Mouse (Mus musculus): ENCODE data around the gene Klhl26. TPM values are rescaled to one million over a fixed set of nuclear protein-coding genes. Genes with fewer than 3 reads are reported as not detected.

The Klhl26 gene
- total RNA-seq, 4 experiments from 2014 or later: 39.1 to 42.8 (median 40.4) TPM

DNA sequence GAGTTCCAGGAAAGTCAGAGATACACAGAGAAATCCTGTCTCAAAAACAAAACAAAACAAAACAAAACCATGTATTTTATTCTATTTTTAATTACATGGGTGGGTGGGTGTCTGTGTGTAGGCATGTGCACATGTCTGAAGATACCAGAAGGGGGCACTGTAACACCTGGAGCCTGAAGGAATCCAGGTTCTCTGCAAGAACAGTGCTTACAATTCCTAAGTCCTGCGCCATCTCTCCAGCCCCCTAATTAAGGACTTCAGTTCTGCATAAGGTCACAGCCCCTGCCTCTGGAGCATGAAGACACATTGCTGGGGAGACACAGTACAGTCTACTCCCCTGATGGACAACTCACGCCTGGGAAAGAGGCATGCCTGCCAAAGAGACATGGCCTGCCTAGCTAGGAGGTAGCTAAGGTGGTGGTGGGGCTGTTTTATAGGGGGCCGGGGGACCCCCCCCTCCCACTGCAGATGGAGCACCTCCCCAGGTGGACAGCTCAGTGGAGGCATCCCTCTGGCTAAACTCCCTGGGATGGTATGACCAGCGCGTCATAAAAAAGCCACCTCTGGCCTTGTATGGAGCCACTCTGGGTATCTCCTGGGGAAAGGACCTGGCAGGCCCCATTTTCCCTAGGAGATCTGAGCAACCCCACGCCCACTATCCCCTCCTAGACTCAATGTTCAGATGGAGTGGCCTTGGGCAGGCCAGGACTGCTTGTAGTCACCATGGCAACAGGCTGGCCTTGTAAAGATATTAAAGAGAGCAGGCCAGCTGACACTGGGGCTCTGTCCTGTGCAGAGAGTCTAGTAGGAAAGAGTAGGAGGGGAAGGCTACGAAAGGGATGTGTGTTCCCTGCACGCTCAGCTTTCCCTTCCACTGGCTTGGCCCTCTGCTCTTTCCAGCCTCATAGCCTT, 61.0 kb downstream of the Klhl26 start:
- DNase-seq (ENCODE audit: low spot score in 2 of 2): no peak

DNA sequence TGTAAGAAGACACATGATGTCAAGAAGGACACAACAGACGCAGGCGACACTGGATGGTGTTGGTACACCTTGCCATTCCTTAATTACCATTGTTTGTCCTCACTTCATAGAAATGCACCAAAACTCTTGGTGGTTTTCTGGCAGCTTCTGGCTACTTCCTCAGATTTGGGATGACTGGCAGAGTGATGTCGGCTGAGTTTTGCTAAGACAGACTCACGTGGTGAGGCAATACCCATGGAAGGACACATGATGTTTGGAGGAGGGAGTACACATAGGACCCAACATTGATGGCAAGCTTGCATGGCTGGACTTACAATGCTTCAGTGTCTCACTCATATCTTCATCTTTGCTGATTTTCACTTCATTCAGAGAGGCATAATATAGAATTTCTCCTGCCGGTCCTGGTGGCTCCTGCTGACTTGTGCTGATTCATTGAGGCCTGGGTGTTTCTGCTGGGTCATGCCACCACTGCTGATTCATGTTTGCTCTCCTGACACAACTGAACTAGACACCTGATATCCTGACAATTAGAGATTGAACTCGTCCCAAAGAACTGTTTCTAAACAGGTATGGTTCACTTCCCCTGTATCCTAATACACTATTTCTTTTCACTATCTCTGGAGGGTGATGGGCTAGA, 62.3 kb downstream of the Klhl26 start:
- DNase-seq (ENCODE audit: low spot score in 2 of 2): no peak

DNA sequence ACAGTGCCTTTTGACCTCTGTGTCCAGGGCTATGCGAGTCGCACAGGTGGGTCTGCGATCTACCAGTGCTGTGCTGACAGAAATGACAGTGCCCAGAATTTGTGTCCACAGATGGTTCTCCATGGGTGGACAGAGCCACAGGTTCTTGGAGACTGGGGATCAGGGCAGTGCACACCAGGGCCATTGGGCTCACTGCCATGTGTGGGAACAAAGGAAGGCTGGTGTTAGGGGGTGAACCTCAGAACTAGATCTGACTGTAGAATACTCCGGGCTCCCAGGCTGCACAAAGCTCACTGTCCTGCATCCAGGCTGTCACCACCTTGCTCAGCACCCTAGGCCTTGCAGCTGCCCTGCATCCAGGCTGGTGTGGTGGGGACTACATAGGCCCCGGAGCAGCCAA, 66.5 kb downstream of the Klhl26 start:
- no peak for DNase-seq (ENCODE audit: low spot score in 2 of 2)

DNA sequence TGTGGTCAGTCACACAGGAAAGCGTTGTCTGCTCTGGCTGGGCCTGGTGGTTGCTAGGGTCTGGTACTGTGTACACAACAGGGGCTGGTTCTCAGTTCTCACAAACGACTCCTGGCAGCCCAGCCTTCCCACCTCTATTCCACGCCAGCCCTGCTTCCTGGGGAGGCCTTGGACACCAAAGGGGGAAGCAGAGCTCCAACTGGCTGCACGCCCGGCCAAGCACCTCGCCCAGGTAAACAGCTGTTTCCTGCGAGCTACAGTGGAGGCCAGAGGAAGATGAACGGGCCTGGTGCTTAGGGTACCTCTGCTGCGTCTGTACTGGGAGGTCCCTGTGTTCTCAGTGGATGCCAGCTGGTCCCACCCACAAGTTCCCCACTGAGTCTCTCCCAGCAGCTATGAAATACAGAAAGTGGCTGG, 67.3 kb downstream of the Klhl26 start:
- peak in 1 of 2 experiments; percentile 48 for DNase-seq (ENCODE audit: low spot score in 2 of 2)

DNA sequence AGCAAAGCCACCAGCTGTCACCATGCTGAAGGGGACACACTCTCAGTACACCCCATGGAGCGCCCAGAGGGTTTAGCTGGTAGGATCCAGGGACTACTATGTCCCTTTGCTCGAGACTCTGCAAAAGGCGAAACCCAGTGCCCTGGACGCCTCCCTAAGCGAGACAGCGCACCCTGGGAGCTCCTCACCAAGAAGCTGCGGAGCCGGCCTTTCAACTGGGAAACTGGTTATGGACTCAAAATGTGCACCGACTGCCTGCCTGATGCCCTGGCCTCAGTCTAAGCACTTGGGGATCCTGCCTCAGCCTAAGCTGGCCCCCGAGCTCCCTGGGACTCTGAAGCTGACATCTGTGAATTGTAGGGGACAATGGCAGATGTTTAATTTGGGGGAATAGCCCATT, 67.7 kb downstream of the Klhl26 start:
- DNase-seq (ENCODE audit: low spot score in 2 of 2): no peak

DNA sequence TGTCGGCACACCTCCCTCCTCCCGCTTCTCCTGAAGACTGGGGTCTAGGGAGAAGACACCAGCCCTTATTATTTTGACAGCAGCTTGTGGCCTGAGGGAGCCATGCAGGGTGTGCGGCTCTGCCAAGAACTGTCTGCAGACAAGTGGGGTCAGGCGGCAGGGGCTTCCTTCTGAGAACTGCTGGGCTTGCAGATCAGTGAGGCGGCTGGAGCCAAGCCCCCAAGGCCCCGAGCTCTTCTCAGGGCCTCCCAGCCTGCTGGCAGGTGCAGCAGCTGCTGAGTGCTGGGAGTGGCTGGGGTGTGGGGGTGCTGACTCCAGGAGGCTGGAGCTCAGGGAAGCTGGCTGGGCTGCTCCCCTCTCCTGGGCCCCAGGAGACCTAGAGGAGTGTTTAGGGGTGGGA, 68.5 kb downstream of the Klhl26 start:
- DNase-seq (ENCODE audit: low spot score in 2 of 2): no peak

DNA sequence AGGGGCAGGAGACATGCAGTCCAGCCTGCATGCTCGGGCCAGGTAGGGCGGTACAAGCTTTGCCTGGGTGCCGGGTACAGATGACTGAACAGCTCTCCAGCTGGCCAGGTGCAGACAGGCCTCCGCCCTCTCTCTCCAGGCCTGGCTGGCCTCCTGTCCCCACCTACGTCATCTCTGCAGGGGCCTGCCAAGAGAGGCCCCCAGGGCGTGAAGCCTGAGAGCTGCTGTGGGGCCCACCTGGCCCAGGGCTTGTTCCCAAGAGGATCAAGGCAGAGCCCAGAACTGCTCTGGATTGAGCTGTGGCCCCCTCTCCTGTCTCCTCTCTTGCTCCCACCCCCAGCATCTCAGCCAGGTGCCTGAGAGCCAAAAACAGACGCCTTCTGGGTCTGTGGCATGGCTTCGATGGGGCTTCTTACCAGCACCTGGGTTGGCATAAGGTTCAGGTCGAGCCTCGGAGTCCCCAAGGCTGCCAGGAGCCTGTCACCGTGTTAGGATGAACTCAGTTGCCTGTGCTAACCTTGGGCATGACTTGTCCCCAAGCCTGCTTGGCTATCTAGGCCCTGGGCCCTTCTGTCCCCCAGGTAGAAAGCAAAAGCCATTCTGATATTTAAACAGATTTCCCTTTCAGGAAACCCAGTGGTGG, 70.2 kb downstream of the Klhl26 start:
- DNase-seq (ENCODE audit: low spot score in 2 of 2): no peak

DNA sequence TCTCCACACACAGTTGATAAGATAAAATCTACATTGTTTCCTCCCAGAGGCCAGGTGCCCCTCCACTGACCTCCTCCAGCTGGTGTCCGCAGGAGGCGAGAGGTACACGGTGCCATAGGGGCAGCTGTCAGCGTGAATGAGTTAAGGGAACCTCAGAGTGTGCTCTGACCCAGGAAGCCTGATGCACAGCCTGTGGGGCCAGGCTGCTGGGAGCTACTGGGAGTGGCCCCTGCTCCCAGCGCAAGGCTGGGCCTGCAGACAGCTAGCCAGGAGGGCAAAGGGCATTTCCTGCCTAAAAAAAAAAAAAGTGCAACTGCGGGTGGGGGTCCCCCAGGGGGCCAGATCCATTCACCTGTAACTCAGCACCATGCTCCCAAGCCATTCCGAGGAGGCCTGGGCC, 71.6 kb downstream of the Klhl26 start:
- DNase-seq (ENCODE audit: low spot score in 2 of 2): no peak

DNA sequence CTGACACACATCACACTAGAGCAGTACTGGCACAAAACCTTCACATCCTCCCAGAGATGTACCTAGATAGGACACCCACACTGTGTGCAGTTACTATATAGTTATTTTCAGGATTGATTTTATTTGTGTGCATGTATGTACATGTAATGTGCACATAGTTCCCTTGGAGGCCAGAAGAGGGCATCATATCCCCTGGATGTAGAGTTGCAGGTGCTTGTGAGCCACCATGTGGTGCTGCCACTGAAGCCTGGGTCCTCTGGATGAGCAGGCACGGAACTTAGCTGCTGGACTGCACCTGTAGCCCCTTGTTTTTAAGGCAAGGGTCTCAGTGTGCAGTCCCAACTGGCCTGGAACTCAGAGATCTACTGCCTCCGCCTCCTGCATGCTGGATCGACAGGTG, 72.6 kb downstream of the Klhl26 start:
- DNase-seq (ENCODE audit: low spot score in 2 of 2): no peak

Other genes starting within 250 kb of the Klhl26 start
- gene Sugp2, start 242.7 kb downstream of the Klhl26 start, total RNA-seq (2022): 100 to 1,000 TPM; 102 to 121 (median 111) TPM
- gene Armc6, start 242.5 kb downstream of the Klhl26 start, total RNA-seq (2022): 10 to 100 TPM; 33.6 to 44.9 (median 40.5) TPM
- gene Homer3, start 194.1 kb downstream of the Klhl26 start, total RNA-seq (2022): 10 to 100 TPM in 1 of 4 experiments, 1 to 10 TPM in 3; 9.2 to 12.1 (median 9.8) TPM
- 10 to 100 TPM; 47.5 to 55.7 (median 51.8) TPM for gene Ddx49, start 174.5 kb downstream of the Klhl26 start, total RNA-seq (2022)
- 100 to 1,000 TPM; 123 to 154 (median 139) TPM for gene Cope, start 174.4 kb downstream of the Klhl26 start, total RNA-seq (2022)
- 10 to 100 TPM; 83.6 to 94.5 (median 88.4) TPM for gene Cers1, start 161.2 kb downstream of the Klhl26 start, total RNA-seq (2022)
- gene Gdf1, start 147.2 kb downstream of the Klhl26 start, total RNA-seq (2022): 10 to 100 TPM in 2 of 4 experiments, 1 to 10 TPM in 2; 4.2 to 13.4 (median 7.4) TPM
- gene Upf1, start 123.7 kb downstream of the Klhl26 start, total RNA-seq (2022): 10 to 100 TPM; 55.1 to 60.8 (median 59.2) TPM
- 1 to 10 TPM in 1 of 4 experiments, under 1 TPM in 3; 0.20 to 1.0 (median 0.64) TPM for gene Comp, start 103.4 kb downstream of the Klhl26 start, total RNA-seq (2022)
- gene Crtc1, start 37.4 kb downstream of the Klhl26 start, total RNA-seq (2022): 100 to 1,000 TPM; 134 to 175 (median 147) TPM
- gene Tmem59l, start 10.4 kb upstream of the Klhl26 start, total RNA-seq (2022): 100 to 1,000 TPM; 271 to 280 (median 273) TPM
- 1 to 10 TPM in 2 of 4 experiments, under 1 TPM in 2; 0.94 to 1.6 (median 1.2) TPM for gene Crlf1, start 16.2 kb upstream of the Klhl26 start, total RNA-seq (2022)
- 100 to 1,000 TPM; 103 to 117 (median 109) TPM for gene Rex1bd, start 29.8 kb upstream of the Klhl26 start, total RNA-seq (2022)
- gene Uba52, start 33.8 kb upstream of the Klhl26 start, total RNA-seq (2022): 1,000 to 10,000 TPM in 1 of 4 experiments, 100 to 1,000 TPM in 3; 847 to 1,003 (median 930) TPM
- gene Fkbp8, start 50.8 kb upstream of the Klhl26 start, total RNA-seq (2022): 100 to 1,000 TPM; 419 to 440 (median 422) TPM
- gene Kxd1, start 51.0 kb upstream of the Klhl26 start, total RNA-seq (2022): 10 to 100 TPM; 43.0 to 52.5 (median 47.1) TPM
- gene Ell, start 62.5 kb upstream of the Klhl26 start, total RNA-seq (2022): 10 to 100 TPM; 17.6 to 25.3 (median 19.2) TPM
- gene Isyna1, start 117.4 kb upstream of the Klhl26 start, total RNA-seq (2022): 10 to 100 TPM; 54.5 to 60.3 (median 56.5) TPM
- gene Ssbp4, start 131.9 kb upstream of the Klhl26 start, total RNA-seq (2022): 100 to 1,000 TPM; 211 to 248 (median 234) TPM
- gene Lrrc25, start 139.2 kb upstream of the Klhl26 start, total RNA-seq (2022): 1 to 10 TPM in 1 of 4 experiments, under 1 TPM in 3; 0.55 to 1.3 (median 0.87) TPM
- gene Gdf15, start 155.5 kb upstream of the Klhl26 start, total RNA-seq (2022): not detected
- gene Pgpep1, start 183.4 kb upstream of the Klhl26 start, total RNA-seq (2022): 10 to 100 TPM; 11.2 to 17.0 (median 13.4) TPM
- gene Lsm4, start 196.3 kb upstream of the Klhl26 start, total RNA-seq (2022): 10 to 100 TPM; 61.5 to 65.0 (median 63.0) TPM
- gene Jund, start 222.0 kb upstream of the Klhl26 start, total RNA-seq (2022): 100 to 1,000 TPM; 206 to 222 (median 214) TPM
- gene Iqcn, start 226.5 kb upstream of the Klhl26 start, total RNA-seq (2022): under 1 TPM in 1 of 4 experiments, not detected in 3; 0.07 TPM
- not detected for gene Gm3336, start 241.6 kb upstream of the Klhl26 start, total RNA-seq (2022)
- gene Pde4c, start 246.8 kb upstream of the Klhl26 start, total RNA-seq (2022): 1 to 10 TPM; 1.7 to 2.8 (median 2.2) TPM